Mouse (Mus musculus): ENCODE measurements around the gene Wwox. TPM values are rescaled to one million over a fixed set of nuclear protein-coding genes. Genes with fewer than 3 reads are reported as not detected.
A peak's percentile ranks its signal among the peaks of the same experiment; 100 is the strongest.

Wwox gene
- polyA plus RNA-seq, 1 experiment from 2014 or later: 14.3 TPM

DNA sequence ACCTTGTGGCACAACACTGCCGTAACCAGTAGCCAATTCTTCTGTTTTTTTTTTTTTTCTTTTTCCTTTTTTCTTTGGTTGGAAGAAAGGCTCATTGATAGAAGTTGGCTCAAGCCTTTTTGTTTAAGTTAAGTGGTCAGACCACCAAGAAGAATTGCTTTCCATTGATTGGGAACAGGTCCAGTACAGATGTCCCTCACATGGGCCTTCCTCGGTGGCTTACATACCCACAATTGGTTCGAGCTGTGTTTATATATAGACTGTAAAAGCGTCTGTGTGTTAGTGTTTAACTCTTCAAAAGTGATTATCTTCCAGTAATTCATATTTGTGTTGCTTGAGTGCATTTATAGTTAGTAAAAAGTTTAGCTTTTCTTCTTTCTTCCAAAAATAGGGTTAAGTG is 176.0 kb downstream of the Wwox start:
- WGBS: 76% methylated on average over 4 of the region's 4 CpGs
- no peak for ATAC-seq (ENCODE audit: low FRiP score)
- Histone ChIP-seq H3K27ac (no peak overlapping the region), H3K36me3 (replicated peaks) (no peaks in the 10 kb centered on the region), H3K9ac (no peak overlapping the region), H3K4me3 (replicated peaks) (no peak overlapping the region), H3K27me3 (no peaks in the 10 kb centered on the region), H3K9me3 (no peaks in the 10 kb centered on the region), H3K4me2 (no peak overlapping the region), H3K4me1 (no peaks in the 10 kb centered on the region)

DNA sequence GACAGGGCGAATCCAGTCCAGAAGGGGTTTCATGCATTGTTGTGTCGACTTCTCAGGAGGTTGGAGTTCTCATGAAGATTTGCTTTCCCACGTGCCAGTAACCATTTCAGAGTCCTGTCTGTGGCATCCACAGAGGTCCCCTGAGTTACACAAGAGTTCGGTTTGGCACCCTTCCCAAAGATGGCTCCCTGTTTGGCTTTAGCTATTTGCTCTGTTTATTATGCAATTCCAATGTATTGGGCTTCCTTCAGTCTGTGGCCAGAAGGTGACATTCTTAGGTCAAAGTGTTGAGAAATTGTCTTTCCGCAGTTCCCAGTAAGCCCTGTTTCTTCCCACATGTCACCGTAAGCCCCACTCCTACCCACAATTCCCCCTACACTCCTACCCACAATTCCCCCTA is 176.5 kb downstream of the Wwox start:
- Histone ChIP-seq H3K4me2 (no peak overlapping the region), H3K4me1 (no peaks in the 10 kb centered on the region), H3K27me3 (no peaks in the 10 kb centered on the region), H3K9ac (no peak overlapping the region), H3K4me3 (replicated peaks) (no peak overlapping the region), H3K27ac (no peak overlapping the region), H3K9me3 (no peaks in the 10 kb centered on the region), H3K36me3 (replicated peaks) (no peaks in the 10 kb centered on the region)
- WGBS: 92% methylated on average over 6 of the region's 6 CpGs
- ATAC-seq (ENCODE audit: low FRiP score): no peak

DNA sequence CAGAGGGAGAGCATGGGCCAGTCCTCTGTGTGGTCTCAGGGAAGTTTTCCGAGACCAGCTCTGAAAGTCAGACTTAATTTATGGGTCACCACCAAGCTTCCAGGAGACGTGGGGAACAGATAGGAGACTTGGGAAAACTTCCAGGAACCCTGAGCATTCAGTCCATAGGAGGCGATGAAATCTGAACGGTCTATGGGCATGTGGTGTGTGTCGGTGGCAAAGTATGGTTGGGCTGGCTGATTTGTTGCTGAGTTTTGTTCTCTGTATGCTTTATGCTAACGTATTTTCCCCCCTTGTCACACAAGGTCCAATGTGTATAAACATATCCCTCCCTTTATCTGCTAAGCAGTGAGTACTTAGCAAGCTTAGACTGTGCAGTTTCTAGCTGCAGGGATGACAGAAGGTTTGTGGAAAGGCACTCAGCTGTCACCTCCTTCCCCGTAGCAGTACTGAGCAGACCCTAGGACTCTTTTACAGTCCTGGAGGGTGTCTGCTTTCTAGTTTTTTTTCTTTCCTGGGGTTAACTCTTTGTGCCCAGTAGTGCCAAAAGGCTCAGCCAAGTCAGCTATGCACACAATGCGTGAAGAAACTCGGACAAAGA is 179.6 kb downstream of the Wwox start:
- Histone ChIP-seq H3K4me2 (no peak overlapping the region), H3K4me3 (replicated peaks) (no peak overlapping the region), H3K27ac (no peak overlapping the region), H3K9me3 (no peaks in the 10 kb centered on the region), H3K9ac (no peak overlapping the region), H3K27me3 (peaks cover 4% of the 10 kb centered on the region; the same call in 1 of the 2 replicates), H3K36me3 (replicated peaks) (no peaks in the 10 kb centered on the region), H3K4me1 (no peaks in the 10 kb centered on the region)
- ATAC-seq (ENCODE audit: low FRiP score): no peak
- WGBS: 63% methylated on average over 9 of the region's 9 CpGs

DNA sequence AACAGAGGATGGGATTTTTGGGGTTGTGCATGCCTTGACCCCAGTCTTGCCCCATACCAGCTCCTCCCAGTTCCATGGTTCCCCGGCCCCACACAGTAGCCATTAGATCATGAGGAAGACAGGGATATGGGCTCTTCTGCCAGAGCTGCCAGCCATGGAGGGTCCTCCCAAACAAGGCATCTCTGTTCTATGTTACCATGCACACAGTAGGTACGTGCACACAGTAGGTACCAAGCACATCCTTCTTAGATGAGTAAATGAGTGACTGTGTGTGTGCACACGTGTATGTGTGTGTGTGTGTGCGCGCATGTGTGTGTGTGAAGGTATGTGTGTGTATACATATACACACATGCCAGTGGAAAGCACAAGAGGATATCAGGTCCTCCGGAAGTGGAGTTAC is 185.9 kb downstream of the Wwox start:
- no peak for ATAC-seq (ENCODE audit: low FRiP score)
- WGBS: 91% methylated on average over 6 of the region's 6 CpGs
- H3K4me1 ChIP-seq: no peaks in the 10 kb centered on the region

DNA sequence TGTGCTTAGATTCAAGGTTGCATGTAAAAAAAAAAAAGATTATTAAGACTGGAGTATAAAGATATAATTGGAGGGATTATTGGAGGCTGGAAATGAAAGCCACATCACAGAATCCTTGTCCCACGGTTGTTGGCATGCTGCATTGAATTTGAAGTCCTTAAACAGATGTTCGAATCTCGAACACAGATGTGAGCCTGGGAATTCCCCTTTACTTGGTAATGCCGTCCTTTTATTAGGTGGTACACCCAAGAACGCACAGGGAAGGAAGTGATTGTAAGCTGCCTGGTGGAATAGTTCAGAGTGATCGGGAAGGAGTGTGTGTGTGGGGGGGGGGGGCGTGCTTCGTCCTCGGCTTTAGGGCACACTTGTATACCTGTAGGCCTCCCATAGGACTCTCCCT is 187.4 kb downstream of the Wwox start:
- H3K27me3 ChIP-seq: peaks cover 29% of the 10 kb centered on the region
- H3K4me3 ChIP-seq (replicated peaks): no peak overlapping the region
- ATAC-seq (ENCODE audit: low FRiP score): no peak
- no peaks in the 10 kb centered on the region for H3K36me3 ChIP-seq (replicated peaks)
- WGBS: 75% methylated on average over 9 of the region's 9 CpGs
- H3K9ac ChIP-seq: no peak overlapping the region
- H3K9me3 ChIP-seq: no peaks in the 10 kb centered on the region
- H3K4me2 ChIP-seq: no peak overlapping the region
- no peak overlapping the region for H3K27ac ChIP-seq
- peaks cover 5% of the 10 kb centered on the region for H3K4me1 ChIP-seq

More for the DNA sequence above, 185.9 kb downstream of the Wwox start:
- Histone ChIP-seq H3K9me3 (no peaks in the 10 kb centered on the region), H3K4me3 (replicated peaks) (no peak overlapping the region), H3K27me3 (peaks cover 31% of the 10 kb centered on the region), H3K36me3 (replicated peaks) (no peaks in the 10 kb centered on the region), H3K4me2 (no peak overlapping the region), H3K27ac (no peak overlapping the region), H3K9ac (no peak overlapping the region)

DNA sequence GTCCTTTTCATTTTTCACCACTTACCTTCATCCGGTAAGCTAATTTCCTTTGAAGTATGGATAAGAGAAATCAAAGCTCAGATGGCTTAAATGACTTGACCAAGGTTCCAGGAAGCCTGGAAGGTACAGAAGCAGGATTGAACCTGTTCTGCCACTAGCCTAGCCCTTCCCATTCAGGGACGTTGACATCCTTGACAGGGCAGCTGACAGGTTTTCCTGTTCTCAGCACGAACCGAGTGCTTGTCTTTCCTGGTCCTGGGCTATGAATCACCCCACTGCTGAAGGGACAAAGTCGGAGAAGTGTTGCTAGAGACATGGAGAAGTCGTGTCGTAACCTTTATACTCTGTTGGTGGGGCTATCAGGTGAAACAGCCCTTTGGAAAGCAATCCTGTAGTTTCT is 190.3 kb downstream of the Wwox start:
- no peak overlapping the region for H3K4me3 ChIP-seq (replicated peaks)
- H3K4me2 ChIP-seq: no peak overlapping the region
- WGBS: 92% methylated on average over 7 of the region's 7 CpGs
- no peak for ATAC-seq (ENCODE audit: low FRiP score)
- no peak overlapping the region for H3K9ac ChIP-seq
- H3K36me3 ChIP-seq (replicated peaks): no peaks in the 10 kb centered on the region
- H3K27ac ChIP-seq: no peak overlapping the region
- peaks cover 5% of the 10 kb centered on the region for H3K4me1 ChIP-seq
- H3K27me3 ChIP-seq: peaks cover 29% of the 10 kb centered on the region
- no peaks in the 10 kb centered on the region for H3K9me3 ChIP-seq

DNA sequence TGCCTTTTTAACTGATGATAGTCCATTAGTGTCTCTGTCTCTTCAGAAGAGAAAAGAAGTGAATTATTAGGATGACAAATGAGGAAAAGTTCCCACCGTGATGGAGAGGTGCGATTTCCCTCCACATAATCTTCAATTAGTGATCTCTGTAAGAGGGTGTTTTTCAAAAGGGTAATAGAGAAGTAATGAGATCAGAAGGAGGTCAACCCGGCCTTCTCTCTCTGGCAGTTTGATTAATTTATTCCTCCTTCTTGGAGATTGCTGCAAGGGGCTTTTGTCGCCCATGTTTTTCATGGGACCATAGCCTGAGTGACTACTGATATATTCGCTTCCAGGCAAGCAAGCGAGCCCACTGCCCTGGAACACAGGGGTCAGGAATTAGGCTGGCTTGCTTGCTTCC is 191.6 kb downstream of the Wwox start:
- Histone ChIP-seq H3K27me3 (peaks cover 29% of the 10 kb centered on the region), H3K9ac (no peak overlapping the region), H3K4me2 (no peak overlapping the region), H3K36me3 (replicated peaks) (no peaks in the 10 kb centered on the region), H3K4me3 (replicated peaks) (no peak overlapping the region), H3K27ac (no peak overlapping the region), H3K9me3 (no peaks in the 10 kb centered on the region), H3K4me1 (peaks cover 11% of the 10 kb centered on the region)
- WGBS: 31% methylated on average over 6 of the region's 6 CpGs
- ATAC-seq (ENCODE audit: low FRiP score): 0 out of 2 replicates have a peak, but pooled peaks have one; percentile 58

DNA sequence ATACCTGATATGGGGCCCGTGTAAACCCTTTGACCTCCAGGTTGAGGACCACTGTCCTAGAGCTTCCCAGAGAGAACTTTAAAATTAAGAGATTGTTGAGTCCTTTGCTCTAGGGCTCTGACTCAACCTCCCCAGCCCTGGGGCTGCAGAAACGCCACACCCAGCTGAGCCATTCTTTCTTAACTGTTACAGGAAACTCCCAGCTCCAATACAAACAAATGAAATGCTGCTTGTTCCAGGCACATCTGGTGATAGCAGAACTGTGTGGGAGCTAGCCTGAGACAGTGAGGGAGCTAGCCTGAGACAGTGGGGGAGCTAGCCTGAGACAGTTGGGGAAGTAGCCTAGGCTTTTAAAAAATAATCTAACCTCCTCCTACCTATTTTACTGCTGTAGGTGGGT is 194.7 kb downstream of the Wwox start:
- Histone ChIP-seq H3K27me3 (peaks cover 14% of the 10 kb centered on the region), H3K4me3 (replicated peaks) (no peak overlapping the region), H3K4me2 (no peak overlapping the region), H3K9ac (no peak overlapping the region), H3K36me3 (replicated peaks) (no peaks in the 10 kb centered on the region), H3K4me1 (peaks cover 11% of the 10 kb centered on the region), H3K27ac (no peak overlapping the region), H3K9me3 (no peaks in the 10 kb centered on the region)
- no peak for ATAC-seq (ENCODE audit: low FRiP score)
- 89% methylated on average over 2 of the region's 2 CpGs for WGBS

DNA sequence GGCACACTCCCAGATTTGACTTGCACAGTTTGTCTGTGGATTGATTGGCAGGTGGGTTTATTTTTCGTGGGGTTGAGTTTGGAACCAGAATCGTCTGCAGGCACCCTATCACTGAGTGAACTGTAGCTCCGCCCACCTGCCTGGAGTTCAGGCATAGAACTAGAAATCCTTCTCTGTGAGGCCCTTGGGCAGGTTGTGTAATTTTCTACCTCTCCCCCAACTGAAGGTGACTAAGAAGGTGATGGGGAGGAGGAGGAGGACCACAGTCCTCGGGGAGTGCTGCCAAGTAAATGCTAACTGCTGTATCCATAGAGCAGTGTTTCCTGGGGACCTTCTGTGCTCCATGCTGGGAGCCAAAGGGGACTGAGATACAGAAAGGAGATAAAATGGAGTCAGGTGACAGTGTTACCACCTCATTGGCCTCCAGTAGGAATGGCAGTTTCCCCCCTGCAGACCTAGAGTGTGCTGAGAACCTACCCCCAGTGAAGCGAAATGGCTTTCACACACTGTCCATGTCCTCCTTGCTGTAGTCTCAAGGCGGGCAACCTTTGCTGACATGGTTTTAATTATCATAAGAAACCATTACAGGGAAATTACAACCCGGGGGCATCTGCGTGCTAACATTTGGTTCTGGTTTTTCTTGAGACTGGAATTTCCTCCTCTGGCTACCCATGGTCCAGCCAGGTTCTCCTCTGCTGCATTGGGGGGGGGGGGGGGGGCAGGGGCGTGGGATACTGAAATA is 195.4 kb downstream of the Wwox start:
- Histone ChIP-seq H3K9ac (no peak overlapping the region), H3K9me3 (no peaks in the 10 kb centered on the region), H3K27me3 (peaks cover 7% of the 10 kb centered on the region), H3K27ac (no peak overlapping the region), H3K4me1 (peaks cover 11% of the 10 kb centered on the region), H3K36me3 (replicated peaks) (no peaks in the 10 kb centered on the region), H3K4me2 (no peak overlapping the region), H3K4me3 (replicated peaks) (no peak overlapping the region)
- ATAC-seq (ENCODE audit: low FRiP score): no peak
- 70% methylated on average over 9 of the region's 9 CpGs for WGBS

DNA sequence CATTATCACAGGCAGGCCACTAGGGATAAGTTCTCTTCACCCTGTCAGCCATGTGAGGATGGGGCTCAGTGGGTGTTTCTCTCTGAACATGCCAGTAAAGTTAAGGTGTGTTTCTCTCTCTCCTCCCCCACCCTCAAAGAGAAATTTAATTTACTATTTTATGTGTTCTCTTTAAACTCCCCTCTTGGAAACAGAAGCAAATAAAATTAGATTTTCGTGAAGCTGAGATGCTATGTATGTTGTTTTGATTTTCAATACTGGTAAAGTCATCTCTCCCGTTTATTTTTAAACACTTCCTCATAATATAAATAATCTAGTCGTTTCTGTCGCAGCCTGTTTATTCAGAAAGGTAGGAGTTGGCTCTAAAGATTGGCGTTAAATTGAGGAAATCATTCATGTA is 196.9 kb downstream of the Wwox start:
- Histone ChIP-seq H3K4me2 (no peak overlapping the region), H3K4me1 (peaks cover 6% of the 10 kb centered on the region), H3K36me3 (replicated peaks) (no peaks in the 10 kb centered on the region), H3K9me3 (no peaks in the 10 kb centered on the region), H3K9ac (no peak overlapping the region), H3K4me3 (replicated peaks) (no peak overlapping the region), H3K27ac (no peak overlapping the region), H3K27me3 (no peaks in the 10 kb centered on the region; the same call in 1 of the 2 replicates)
- 85% methylated on average over 5 of the region's 5 CpGs for WGBS
- ATAC-seq (ENCODE audit: low FRiP score): no peak

DNA sequence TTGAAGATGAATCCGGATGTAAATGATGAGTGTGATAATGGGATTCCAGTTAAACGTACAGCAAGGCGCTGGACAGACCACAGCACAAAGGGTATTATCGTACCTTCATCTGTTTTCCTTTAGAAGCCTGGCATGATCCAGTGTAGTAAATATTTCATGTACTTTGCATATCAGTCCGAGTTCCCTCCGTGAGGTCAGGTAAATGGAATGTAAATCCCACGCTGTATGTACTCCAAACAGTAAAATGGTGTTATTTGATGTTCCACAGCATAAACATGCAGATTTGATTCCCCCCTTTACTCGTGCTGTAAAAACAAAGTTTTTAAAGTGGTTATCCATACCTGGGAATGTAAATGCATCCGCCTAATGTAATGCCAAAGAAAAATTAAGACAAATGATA is 202.4 kb downstream of the Wwox start:
- no peaks in the 10 kb centered on the region for H3K4me1 ChIP-seq
- no peak for ATAC-seq (ENCODE audit: low FRiP score)
- H3K9ac ChIP-seq: no peak overlapping the region
- H3K9me3 ChIP-seq: no peaks in the 10 kb centered on the region
- no peaks in the 10 kb centered on the region for H3K36me3 ChIP-seq (replicated peaks)
- 80% methylated on average over 9 of the region's 9 CpGs for WGBS
- H3K4me3 ChIP-seq (replicated peaks): no peak overlapping the region
- no peak overlapping the region for H3K4me2 ChIP-seq
- no peak overlapping the region for H3K27ac ChIP-seq
- H3K27me3 ChIP-seq: no peaks in the 10 kb centered on the region

DNA sequence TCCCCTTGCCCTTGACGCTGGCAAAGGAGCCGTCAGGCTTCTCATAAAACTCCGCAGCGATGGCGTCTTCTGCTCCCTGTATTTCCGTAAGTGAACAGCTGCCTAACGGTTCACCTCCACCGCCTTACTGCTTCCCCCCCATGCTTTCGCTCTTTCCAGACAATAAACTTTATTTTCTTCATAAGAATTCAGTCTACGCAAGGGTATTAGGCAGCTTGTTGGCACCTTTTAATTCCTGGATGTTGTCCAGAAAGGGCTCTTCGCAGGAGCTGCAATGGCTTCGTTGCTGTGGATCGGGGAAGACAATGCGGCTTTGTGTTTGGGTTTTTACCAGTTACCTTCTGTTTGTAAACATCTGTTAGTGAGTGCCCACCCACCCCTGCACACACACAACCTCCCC is 211.3 kb downstream of the Wwox start:
- Histone ChIP-seq H3K9ac (no peak overlapping the region), H3K27me3 (peaks cover 9% of the 10 kb centered on the region; the same call in 1 of the 2 replicates), H3K27ac (no peak overlapping the region), H3K4me3 (replicated peaks) (no peak overlapping the region), H3K4me2 (no peak overlapping the region; the same call in 1 of the 2 replicates), H3K36me3 (replicated peaks) (no peaks in the 10 kb centered on the region), H3K9me3 (no peaks in the 10 kb centered on the region), H3K4me1 (peaks cover 6% of the 10 kb centered on the region)
- WGBS: 71% methylated on average over 14 of the region's 14 CpGs
- ATAC-seq (ENCODE audit: low FRiP score): no peak

DNA sequence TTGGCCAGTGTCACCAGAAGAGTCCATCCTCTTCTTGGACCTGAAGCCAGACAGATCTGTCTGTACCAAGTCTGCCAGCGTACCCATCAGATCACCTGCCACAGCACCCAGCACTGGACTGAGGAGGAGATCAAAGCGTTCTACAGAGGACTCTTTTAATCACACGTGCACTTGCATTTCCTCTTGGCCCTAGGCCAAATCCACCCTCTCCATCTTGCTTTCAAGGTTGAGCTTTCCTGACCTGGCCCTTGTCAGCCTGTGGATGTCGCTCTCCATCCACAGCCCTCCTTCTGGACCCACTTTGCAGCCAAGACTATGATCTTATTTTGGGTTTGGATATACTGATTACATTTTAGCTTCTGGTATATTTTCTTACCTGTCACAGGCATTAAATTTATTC is 218.3 kb downstream of the Wwox start:
- Histone ChIP-seq H3K4me2 (no peak overlapping the region), H3K27ac (no peak overlapping the region), H3K9ac (no peak overlapping the region), H3K4me1 (no peaks in the 10 kb centered on the region), H3K27me3 (no peaks in the 10 kb centered on the region), H3K36me3 (replicated peaks) (no peaks in the 10 kb centered on the region), H3K9me3 (no peaks in the 10 kb centered on the region), H3K4me3 (replicated peaks) (no peak overlapping the region)
- no peak for ATAC-seq (ENCODE audit: low FRiP score)
- 77% methylated on average over 4 of the region's 4 CpGs for WGBS
